Mouse (Mus musculus) cerebellum, postnatal 10 days (tissue): ENCODE data around the gene Arhgap42.

Experiments
- DNase-seq, 2 experiments: peaks; one replicate each; pipeline ENCODE4 v3.0.0; 2021; ENCODE audit warnings: mixed read lengths in 2 of 2

Gene Arhgap42

GRCm38 (mm10) chr9:9238438-9239391 lies at the start of gene Arhgap42:
Gene Arhgap42, minus strand, starts transcription at chr9:9239101.
- DNase-seq = peak; percentile 64 to 72

- no peak for DNase-seq
Observed at GRCm38 (mm10) chr9:9288140-9288539, 49.2 kb upstream of the Arhgap42 start.

GRCm38 (mm10) chr9:9269305-9269704 lies 30.4 kb upstream of the Arhgap42 start:
- no peak for DNase-seq

GRCm38 (mm10) chr9:9267606-9268601 lies 29.0 kb upstream of the Arhgap42 start:
- DNase-seq = no peak

GRCm38 (mm10) chr9:9263543-9263942 lies 24.6 kb upstream of the Arhgap42 start:
- DNase-seq = no peak

- DNase-seq = no peak
Observed at GRCm38 (mm10) chr9:9262479-9262878, 23.6 kb upstream of the Arhgap42 start.

- DNase-seq = no peak
Observed at GRCm38 (mm10) chr9:9254764-9255163, 15.9 kb upstream of the Arhgap42 start.

GRCm38 (mm10) chr9:9248529-9248928 lies 9.6 kb upstream of the Arhgap42 start:
- peak; percentile 21 to 29 for DNase-seq

GRCm38 (mm10) chr9:9245994-9246393 lies 7.1 kb upstream of the Arhgap42 start:
- no peak for DNase-seq

GRCm38 (mm10) chr9:9243834-9244233 lies 4.9 kb upstream of the Arhgap42 start:
- DNase-seq = no peak

- no peak for DNase-seq
Observed at GRCm38 (mm10) chr9:9241202-9241795, 2.4 kb upstream of the Arhgap42 start.

- DNase-seq = no peak
Observed at GRCm38 (mm10) chr9:9237511-9237910, 1.4 kb downstream of the Arhgap42 start.

GRCm38 (mm10) chr9:9229662-9230061 lies 9.2 kb downstream of the Arhgap42 start:
- no peak for DNase-seq

- DNase-seq = no peak
Observed at GRCm38 (mm10) chr9:9224837-9225236, 14.1 kb downstream of the Arhgap42 start.

GRCm38 (mm10) chr9:9223384-9223783 lies 15.5 kb downstream of the Arhgap42 start:
- no peak for DNase-seq

GRCm38 (mm10) chr9:9221950-9222486 lies 16.9 kb downstream of the Arhgap42 start:
- DNase-seq = no peak

- DNase-seq = no peak
Observed at GRCm38 (mm10) chr9:9221185-9221584, 17.7 kb downstream of the Arhgap42 start.

- no peak for DNase-seq
Observed at GRCm38 (mm10) chr9:9218301-9218700, 20.6 kb downstream of the Arhgap42 start.

- DNase-seq = no peak
Observed at GRCm38 (mm10) chr9:9214849-9215248, 24.1 kb downstream of the Arhgap42 start.

GRCm38 (mm10) chr9:9214296-9214695 lies 24.6 kb downstream of the Arhgap42 start:
- peak; percentile 50 to 52 for DNase-seq

GRCm38 (mm10) chr9:9211411-9212087 lies 27.4 kb downstream of the Arhgap42 start:
- DNase-seq = no peak

- no peak for DNase-seq
Observed at GRCm38 (mm10) chr9:9210464-9210863, 28.4 kb downstream of the Arhgap42 start.
